Mouse (Mus musculus) liver, postnatal 0 days (tissue): Measurements from ENCODE around the gene Wdr83os. TPM values are rescaled to one million over a fixed set of nuclear protein-coding genes. Genes with fewer than 3 reads are reported as not detected.

Experiments used
- ATAC-seq: fragments of 200-750 bp; cut with Nextera tagmentation; 2 replicates; pipeline ENCODE4 v1.8.0; 2017; ENCODE audit warnings: mild to moderate bottlenecking, moderate library complexity
- DNase-seq: peaks from one replicate; pipeline ENCODE4 v3.0.0-alpha.2; 2016
- H3K27ac ChIP-seq: fragments of 300-500 bp; sonication (generic); 2 replicates; pipeline ENCODE4 v1.5.1; 2014; ENCODE audit warnings: antibody characterized with exemption, moderate library complexity, mild to moderate bottlenecking, low read depth
- H3K27me3 ChIP-seq: fragments of 300-500 bp; sonication (generic); 2 replicates; pipeline ENCODE4 v1.6.1; 2014; ENCODE audit warnings: low read length, control low read depth, mixed read lengths; ENCODE audit not compliant: insufficient read depth
- H3K36me3 ChIP-seq: fragments of 300-500 bp; sonication (generic); replicated peaks from 2 replicates; pipeline ENCODE4 v1.6.1; 2014; ENCODE audit warnings: mild to moderate bottlenecking, control low read depth, low read length, moderate library complexity, mixed read lengths; ENCODE audit not compliant: insufficient read depth
- H3K4me1 ChIP-seq: fragments of 300-500 bp; sonication (generic); 2 replicates; pipeline ENCODE4 v1.6.1; 2014; ENCODE audit warnings: antibody characterized with exemption, mild to moderate bottlenecking, control low read depth; ENCODE audit not compliant: insufficient read depth
- H3K4me2 ChIP-seq: fragments of 300-500 bp; sonication (generic); 2 replicates; pipeline ENCODE4 v1.6.1; 2014; ENCODE audit warnings: low read depth, mild to moderate bottlenecking, low read length, moderate library complexity, mixed read lengths
- H3K4me3 ChIP-seq: fragments of 300-500 bp; sonication (generic); 2 replicates; pipeline ENCODE4 v1.5.1; 2014; ENCODE audit warnings: low read depth, low read length
- H3K9ac ChIP-seq: fragments of 300-500 bp; sonication (generic); replicated peaks from 2 replicates; pipeline ENCODE4 v1.6.1; 2014; ENCODE audit warnings: mild to moderate bottlenecking, moderate library complexity
- H3K9me3 ChIP-seq: fragments of 300-500 bp; sonication (generic); 2 replicates; pipeline ENCODE4 v1.6.1; 2016; ENCODE audit warnings: mild to moderate bottlenecking, control low read depth, low read length, mixed read lengths
- CTCF ChIP-seq: sonication (generic); IDR thresholded peaks from 2 replicates; pipeline ENCODE4 v1.5.1; 2016; ENCODE audit warnings: antibody characterized with exemption, low read depth
- EP300 ChIP-seq: IDR thresholded peaks from 2 replicates; pipeline ENCODE4 v1.6.1; 2016; ENCODE audit warnings: antibody characterized with exemption, low read depth, mild to moderate bottlenecking
- WGBS: fragments of 180-500 bp; shearing (Covaris S2); extraction: QIAGEN DNeasy Blood & Tissue Kit; methylation state at CpG from one replicate; pipeline ENCODE4 v1.1.7; 2014; ENCODE audit not compliant: insufficient replicate concordance; 5-methylcytosine and 5-hydroxymethylcytosine counted together
- microRNA-seq: library from miRNA; unstranded; fragments of <30 nt; microRNA quantifications from one replicate; pipeline ENCODE4, GENCODE M21; 2016
- polyA plus RNA-seq: library from polyadenylated mRNA; unstranded; fragments of >200 nt; fragmentation: Nextera tagmentation; extraction: Ambion mirVana; gene quantifications from 2 replicates; pipeline ENCODE4 v1.2.1, GENCODE M21; 2015

The Wdr83os gene
- polyA plus RNA-seq, 1 experiment from 2014 or later = 63.5 TPM

DNA sequence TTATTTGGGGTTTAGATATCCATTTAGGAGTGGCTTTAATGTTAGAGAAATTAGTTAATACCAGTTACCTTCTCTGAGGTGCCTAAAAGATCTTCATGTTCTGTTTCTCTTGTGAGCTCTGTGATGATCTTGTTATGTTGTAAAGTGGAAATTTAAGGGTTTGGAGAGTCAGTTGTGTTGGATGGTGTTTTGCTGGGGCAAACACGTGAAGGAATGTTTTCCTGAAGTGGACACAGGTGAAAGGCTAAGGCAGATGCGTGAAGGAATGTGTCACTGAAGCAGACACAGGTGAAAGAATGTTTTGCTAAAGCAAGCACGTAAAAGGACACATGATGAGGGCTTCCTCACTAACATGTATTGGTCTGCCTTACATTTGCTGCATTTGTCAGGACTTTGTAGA is 42.5 kb downstream of the Wdr83os start, which contains the start of gene Zfp791:
Gene Zfp791 (minus strand): TSS at position 101 of the 400 bp plus-strand sequence.
- TF ChIP-seq EP300 = no peak
- no peak for TF ChIP-seq CTCF
- Histone ChIP-seq H3K4me2 (no peak within 1 kb of the TSS), H3K9ac (no peak within 1 kb of the TSS), H3K9me3 (no peaks in the 10 kb centered on the region), H3K4me3 (no peak within 1 kb of the TSS), H3K4me1 (no peaks in the 10 kb centered on the region), H3K27ac (no peak within 1 kb of the TSS), H3K27me3 (no peaks in the 10 kb centered on the region), H3K36me3 (no peaks in the 10 kb centered on the region)
- DNase-seq (no peak), ATAC-seq (no peak)
- WGBS = 73% methylated on average over 3 of the region's 3 CpGs

DNA sequence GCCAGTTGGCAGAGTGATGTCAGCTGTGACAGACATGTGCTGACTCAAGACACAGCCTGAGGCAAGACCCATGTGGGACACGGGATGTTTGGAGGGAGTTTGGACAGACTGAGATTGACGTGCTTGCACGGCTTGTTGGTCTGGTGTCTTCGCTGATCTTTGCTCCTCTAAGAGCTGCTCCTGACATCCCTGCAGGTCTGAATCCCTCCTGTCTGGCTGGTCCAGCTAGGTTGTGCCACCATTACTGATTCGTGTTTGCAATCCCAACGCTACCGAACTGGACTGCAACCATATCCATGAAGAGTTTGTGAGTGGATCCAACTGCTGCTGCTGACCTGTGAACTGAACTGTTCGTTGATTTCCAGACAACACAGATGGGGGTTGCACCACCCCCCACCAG is 43.2 kb downstream of the Wdr83os start:
- no peak overlapping the region for H3K27ac ChIP-seq
- no peaks in the 10 kb centered on the region for H3K27me3 ChIP-seq
- TF ChIP-seq CTCF = no peak
- TF ChIP-seq EP300 = no peak
- no peaks in the 10 kb centered on the region for H3K36me3 ChIP-seq
- no peak overlapping the region for H3K9ac ChIP-seq
- WGBS = 87% methylated on average over 8 of the region's 8 CpGs
- DNase-seq (no peak), ATAC-seq (no peak)
- no peaks in the 10 kb centered on the region for H3K4me1 ChIP-seq
- no peak overlapping the region for H3K4me2 ChIP-seq
- H3K9me3 ChIP-seq = no peaks in the 10 kb centered on the region
- H3K4me3 ChIP-seq = no peak overlapping the region

Small RNAs within 50 kb of the gene (microRNA-seq; reads per million reads assigned to microRNA genes)
- 1.2 reads per million for gene Gm23388
- gene Mir7070 = 1.6 reads per million

Other genes with a start within 250 kb of the Wdr83os start
- gene Gadd45gip1, start 249.2 kb upstream of the Wdr83os start, polyA plus RNA-seq = 31.9 and 34.9 TPM in 2 replicates
- gene Rad23a, start 240.1 kb upstream of the Wdr83os start, polyA plus RNA-seq = 154 and 164 TPM in 2 replicates
- gene Calr, start 233.8 kb upstream of the Wdr83os start, polyA plus RNA-seq = 331 and 375 TPM in 2 replicates
- 30.3 and 33.6 TPM in 2 replicates for gene Farsa, start 223.8 kb upstream of the Wdr83os start, polyA plus RNA-seq
- 30.6 and 31.2 TPM in 2 replicates for gene Syce2, start 208.6 kb upstream of the Wdr83os start, polyA plus RNA-seq
- gene Gcdh, start 186.8 kb upstream of the Wdr83os start, polyA plus RNA-seq = 139 and 141 TPM in 2 replicates
- gene Klf1, start 178.8 kb upstream of the Wdr83os start, polyA plus RNA-seq = 133 and 149 TPM in 2 replicates
- 15.4 and 16.0 TPM in 2 replicates for gene Dnase2a, start 172.2 kb upstream of the Wdr83os start, polyA plus RNA-seq
- gene Mast1, start 143.4 kb upstream of the Wdr83os start, polyA plus RNA-seq = 0.07 TPM in 1 of 2 replicates, not detected in the other
- gene Rtbdn, start 133.7 kb upstream of the Wdr83os start, polyA plus RNA-seq = 0.09 TPM in 1 of 2 replicates, not detected in the other
- 0.89 TPM in 1 of 2 replicates, not detected in the other for gene Gm49661, start 111.3 kb upstream of the Wdr83os start, polyA plus RNA-seq
- 780 and 831 TPM in 2 replicates for gene Prdx2, start 111.2 kb upstream of the Wdr83os start, polyA plus RNA-seq
- gene Rnaseh2a, start 111.0 kb upstream of the Wdr83os start, polyA plus RNA-seq = 67.1 and 70.8 TPM in 2 replicates
- gene Junb, start 102.0 kb upstream of the Wdr83os start, polyA plus RNA-seq = 14.2 and 21.9 TPM in 2 replicates
- 12.0 and 12.2 TPM in 2 replicates for gene Hook2, start 90.1 kb upstream of the Wdr83os start, polyA plus RNA-seq
- gene Best2, start 66.2 kb upstream of the Wdr83os start, polyA plus RNA-seq = not detected in 2 replicates
- 33.2 and 34.4 TPM in 2 replicates for gene Asna1, start 55.5 kb upstream of the Wdr83os start, polyA plus RNA-seq
- gene Trir, start 53.9 kb upstream of the Wdr83os start, polyA plus RNA-seq = 63.0 and 73.6 TPM in 2 replicates
- gene Tnpo2, start 43.8 kb upstream of the Wdr83os start, polyA plus RNA-seq = 7.6 and 8.2 TPM in 2 replicates
- gene Fbxw9, start 20.7 kb upstream of the Wdr83os start, polyA plus RNA-seq = 14.4 and 14.9 TPM in 2 replicates
- not detected in 2 replicates for gene Gm5741, start 12.8 kb upstream of the Wdr83os start, polyA plus RNA-seq
- gene Dhps, start 9.0 kb upstream of the Wdr83os start, polyA plus RNA-seq = 24.8 and 27.7 TPM in 2 replicates
- 17.6 and 18.4 TPM in 2 replicates for gene Wdr83, start 566 bp downstream of the Wdr83os start, polyA plus RNA-seq
- gene Man2b1, start 2.5 kb downstream of the Wdr83os start, polyA plus RNA-seq = 42.6 and 44.6 TPM in 2 replicates
- 2.0 and 5.2 TPM in 2 replicates for gene Zfp791, start 42.4 kb downstream of the Wdr83os start, polyA plus RNA-seq
- not detected in 2 replicates for gene Cks1brt, start 71.2 kb downstream of the Wdr83os start, polyA plus RNA-seq
- gene Olfr371, start 145.2 kb downstream of the Wdr83os start, polyA plus RNA-seq = not detected in 2 replicates
- gene Orc6, start 218.9 kb downstream of the Wdr83os start, polyA plus RNA-seq = 40.1 and 46.3 TPM in 2 replicates
- gene Vps35, start 219.1 kb downstream of the Wdr83os start, polyA plus RNA-seq = 48.1 and 54.6 TPM in 2 replicates